Mouse (Mus musculus): ENCODE measurements around the gene Topbp1. TPM values are rescaled to one million over a fixed set of nuclear protein-coding genes. Genes with fewer than 3 reads are reported as not detected.

The Topbp1 gene
- polyA plus RNA-seq, 1 experiment from 2014 or later, result 53.8 TPM

GRCm38 (mm10) chr9:103385600-103385999 lies 80.6 kb downstream of the Topbp1 start:
- ATAC-seq (replicated peaks; ENCODE audit: insufficient number of reproducible peaks, low FRiP score, low TSS enrichment), result no peak
- no peak overlapping the region for H3K4me2 ChIP-seq
- H3K9ac ChIP-seq (ENCODE audit: low read depth, low read length), result no peak overlapping the region
- H3K4me3 ChIP-seq (ENCODE audit: low read depth, low read length), result no peak overlapping the region
- H3K36me3 ChIP-seq (ENCODE audit: control insufficient read depth, insufficient read depth, low read length), result no peaks in the 10 kb centered on the region
- WGBS (ENCODE audit: insufficient replicate concordance), result 19% methylated on average over 1 of the region's 1 CpGs
- no peaks in the 10 kb centered on the region for H3K27me3 ChIP-seq (ENCODE audit: control insufficient read depth, insufficient read depth, low read length)
- no peak overlapping the region for H3K27ac ChIP-seq (ENCODE audit: low read depth, low read length)
- no peaks in the 10 kb centered on the region for H3K9me3 ChIP-seq (replicated peaks; ENCODE audit: control insufficient read depth, low read length)
- peaks cover 5% of the 10 kb centered on the region; the same call in 1 of the 2 replicates for H3K4me1 ChIP-seq (ENCODE audit: control insufficient read depth, insufficient read depth, low read length)

GRCm38 (mm10) chr9:103386573-103386972 lies 81.6 kb downstream of the Topbp1 start:
- WGBS (ENCODE audit: insufficient replicate concordance), result 48% methylated on average over 5 of the region's 5 CpGs
- Histone ChIP-seq H3K36me3 (ENCODE audit: control insufficient read depth, insufficient read depth, low read length) (no peaks in the 10 kb centered on the region), H3K4me2 (no peak overlapping the region), H3K9ac (ENCODE audit: low read depth, low read length) (no peak overlapping the region), H3K9me3 (replicated peaks; ENCODE audit: control insufficient read depth, low read length) (no peaks in the 10 kb centered on the region), H3K27me3 (ENCODE audit: control insufficient read depth, insufficient read depth, low read length) (no peaks in the 10 kb centered on the region), H3K27ac (ENCODE audit: low read depth, low read length) (no peak overlapping the region), H3K4me1 (ENCODE audit: control insufficient read depth, insufficient read depth, low read length) (peaks cover 5% of the 10 kb centered on the region; the same call in 1 of the 2 replicates), H3K4me3 (ENCODE audit: low read depth, low read length) (no peak overlapping the region)
- ATAC-seq (replicated peaks; ENCODE audit: insufficient number of reproducible peaks, low FRiP score, low TSS enrichment), result no peak

- ATAC-seq (replicated peaks; ENCODE audit: insufficient number of reproducible peaks, low FRiP score, low TSS enrichment), result no peak
- Histone ChIP-seq H3K27ac (ENCODE audit: low read depth, low read length) (no peak overlapping the region), H3K4me1 (ENCODE audit: control insufficient read depth, insufficient read depth, low read length) (peaks cover 5% of the 10 kb centered on the region; the same call in 1 of the 2 replicates), H3K27me3 (ENCODE audit: control insufficient read depth, insufficient read depth, low read length) (no peaks in the 10 kb centered on the region), H3K9me3 (replicated peaks; ENCODE audit: control insufficient read depth, low read length) (no peaks in the 10 kb centered on the region), H3K36me3 (ENCODE audit: control insufficient read depth, insufficient read depth, low read length) (no peaks in the 10 kb centered on the region), H3K9ac (ENCODE audit: low read depth, low read length) (no peak overlapping the region), H3K4me3 (ENCODE audit: low read depth, low read length) (no peak overlapping the region), H3K4me2 (no peak overlapping the region)
- 65% methylated on average over 10 of the region's 10 CpGs for WGBS (ENCODE audit: insufficient replicate concordance)
Observed at GRCm38 (mm10) chr9:103387011-103387653, 82.1 kb downstream of the Topbp1 start.

- Histone ChIP-seq H3K4me1 (ENCODE audit: control insufficient read depth, insufficient read depth, low read length) (peaks cover 5% of the 10 kb centered on the region; the same call in 1 of the 2 replicates), H3K36me3 (ENCODE audit: control insufficient read depth, insufficient read depth, low read length) (no peaks in the 10 kb centered on the region), H3K9me3 (replicated peaks; ENCODE audit: control insufficient read depth, low read length) (no peaks in the 10 kb centered on the region), H3K4me3 (ENCODE audit: low read depth, low read length) (no peak overlapping the region), H3K4me2 (no peak overlapping the region), H3K27ac (ENCODE audit: low read depth, low read length) (no peak overlapping the region), H3K27me3 (ENCODE audit: control insufficient read depth, insufficient read depth, low read length) (no peaks in the 10 kb centered on the region), H3K9ac (ENCODE audit: low read depth, low read length) (no peak overlapping the region)
- no peak for ATAC-seq (replicated peaks; ENCODE audit: insufficient number of reproducible peaks, low FRiP score, low TSS enrichment)
- 87% methylated on average over 6 of the region's 6 CpGs for WGBS (ENCODE audit: insufficient replicate concordance)
Observed at GRCm38 (mm10) chr9:103389261-103389660, 84.2 kb downstream of the Topbp1 start.

- no peaks in the 10 kb centered on the region for H3K27me3 ChIP-seq (ENCODE audit: control insufficient read depth, insufficient read depth, low read length)
Observed at GRCm38 (mm10) chr9:103391796-103392372, 86.9 kb downstream of the Topbp1 start.

GRCm38 (mm10) chr9:103393256-103393655 lies 88.2 kb downstream of the Topbp1 start:
- ATAC-seq (replicated peaks; ENCODE audit: insufficient number of reproducible peaks, low FRiP score, low TSS enrichment), result no peak
- WGBS (ENCODE audit: insufficient replicate concordance), result 81% methylated on average over 11 of the region's 11 CpGs

More at GRCm38 (mm10) chr9:103391796-103392372, 86.9 kb downstream of the Topbp1 start:
- H3K36me3 ChIP-seq (ENCODE audit: control insufficient read depth, insufficient read depth, low read length), result no peaks in the 10 kb centered on the region
- no peak overlapping the region for H3K4me2 ChIP-seq
- ATAC-seq (replicated peaks; ENCODE audit: insufficient number of reproducible peaks, low FRiP score, low TSS enrichment), result no peak
- no peak overlapping the region for H3K4me3 ChIP-seq (ENCODE audit: low read depth, low read length)
- peaks cover 4% of the 10 kb centered on the region; the same call in 1 of the 2 replicates for H3K4me1 ChIP-seq (ENCODE audit: control insufficient read depth, insufficient read depth, low read length)
- no peaks in the 10 kb centered on the region for H3K9me3 ChIP-seq (replicated peaks; ENCODE audit: control insufficient read depth, low read length)
- 62% methylated on average over 6 of the region's 6 CpGs for WGBS (ENCODE audit: insufficient replicate concordance)
- no peak overlapping the region for H3K27ac ChIP-seq (ENCODE audit: low read depth, low read length)
- no peak overlapping the region for H3K9ac ChIP-seq (ENCODE audit: low read depth, low read length)

GRCm38 (mm10) chr9:103398509-103399157 lies 93.6 kb downstream of the Topbp1 start:
- 65% methylated on average over 21 of the region's 21 CpGs for WGBS (ENCODE audit: insufficient replicate concordance)
- no peaks in the 10 kb centered on the region for H3K4me1 ChIP-seq (ENCODE audit: control insufficient read depth, insufficient read depth, low read length)
- no peak overlapping the region for H3K27ac ChIP-seq (ENCODE audit: low read depth, low read length)
- H3K4me2 ChIP-seq, result no peak overlapping the region
- H3K36me3 ChIP-seq (ENCODE audit: control insufficient read depth, insufficient read depth, low read length), result no peaks in the 10 kb centered on the region
- no peak overlapping the region for H3K4me3 ChIP-seq (ENCODE audit: low read depth, low read length)
- no peaks in the 10 kb centered on the region for H3K27me3 ChIP-seq (ENCODE audit: control insufficient read depth, insufficient read depth, low read length)
- no peak overlapping the region for H3K9ac ChIP-seq (ENCODE audit: low read depth, low read length)
- no peak for ATAC-seq (replicated peaks; ENCODE audit: insufficient number of reproducible peaks, low FRiP score, low TSS enrichment)
- no peaks in the 10 kb centered on the region; the same call in 1 of the 2 replicates for H3K9me3 ChIP-seq (replicated peaks; ENCODE audit: control insufficient read depth, low read length)

More at GRCm38 (mm10) chr9:103393256-103393655, 88.2 kb downstream of the Topbp1 start:
- Histone ChIP-seq H3K36me3 (ENCODE audit: control insufficient read depth, insufficient read depth, low read length) (no peaks in the 10 kb centered on the region), H3K27me3 (ENCODE audit: control insufficient read depth, insufficient read depth, low read length) (no peaks in the 10 kb centered on the region), H3K4me1 (ENCODE audit: control insufficient read depth, insufficient read depth, low read length) (no peaks in the 10 kb centered on the region), H3K9me3 (replicated peaks; ENCODE audit: control insufficient read depth, low read length) (no peaks in the 10 kb centered on the region), H3K4me3 (ENCODE audit: low read depth, low read length) (no peak overlapping the region), H3K27ac (ENCODE audit: low read depth, low read length) (no peak overlapping the region), H3K9ac (ENCODE audit: low read depth, low read length) (no peak overlapping the region), H3K4me2 (no peak overlapping the region)

Data from heart, embryonic 11.5 days (tissue).